ENCODE assay signal across 8 mouse cellular contexts in the genomic region with DNA sequence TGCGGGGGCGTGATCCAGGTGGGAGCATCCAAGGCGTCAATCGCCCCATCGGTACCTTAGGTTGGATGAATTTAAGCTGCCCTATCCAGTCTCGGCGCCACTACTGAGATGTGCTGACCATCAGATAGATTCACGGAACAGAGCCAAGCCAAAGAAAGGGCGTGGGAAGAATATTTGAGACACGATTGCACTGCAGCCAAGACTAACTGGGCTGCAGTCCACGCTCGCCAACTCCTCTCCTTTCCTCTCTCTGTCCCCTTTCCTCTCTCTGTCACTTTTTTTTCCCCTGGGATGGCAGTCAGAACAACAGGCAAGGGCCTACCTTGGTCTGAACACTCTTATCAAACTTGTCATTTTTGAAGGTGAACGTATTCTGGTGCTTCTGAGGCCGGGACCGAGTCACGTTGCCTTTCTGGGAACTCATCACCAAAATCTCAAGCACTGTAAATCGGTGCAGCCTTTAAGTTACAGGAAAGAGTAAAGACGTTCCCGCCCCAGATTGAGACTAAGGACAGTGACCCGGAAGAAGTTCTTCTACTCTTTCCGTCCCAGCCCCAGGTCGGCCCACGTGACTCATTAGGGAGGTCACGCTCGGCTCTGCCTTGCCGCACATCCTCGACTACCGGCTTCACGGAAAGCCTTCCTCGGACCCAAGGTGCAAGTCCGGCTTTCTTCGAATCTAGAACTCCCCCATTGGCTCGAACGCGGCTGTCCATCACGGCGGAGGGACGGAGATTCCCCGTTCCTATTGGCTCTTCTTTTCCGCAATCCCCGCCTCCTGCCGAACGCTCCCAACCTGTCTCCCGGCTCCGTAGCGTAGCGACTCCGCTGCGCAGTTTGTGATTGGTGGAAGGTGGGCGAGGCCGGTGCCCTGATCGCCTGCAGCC. TPM values are rescaled to one million over a fixed set of nuclear protein-coding genes. Genes with fewer than 3 reads are reported as not detected.
DNase-seq lines count a peak whose midpoint lies in the region; ATAC-seq lines count a peak whose summit lies in the region.

TSS of gene 1110059E24Rik (minus strand) at position 692 of the 887 bp plus-strand sequence.

- peak; percentile 98 for ATAC-seq in intestine, embryonic 14.5 days (replicated peaks; ENCODE audit: low FRiP score, low TSS enrichment, low read depth)

- no peaks in the 10 kb centered on the region for H3K27me3 ChIP-seq in intestine, embryonic 14.5 days (replicated peaks; ENCODE audit: control insufficient read depth, insufficient read depth, low read length)

- peaks cover 23% of the 10 kb centered on the region for H3K4me1 ChIP-seq in intestine, embryonic 14.5 days (replicated peaks; ENCODE audit: control insufficient read depth, insufficient read depth, low read length)

- peak within 1 kb of the TSS; percentile 96 for H3K4me3 ChIP-seq in intestine, embryonic 14.5 days (ENCODE audit: low read depth, low read length)

- peak within 1 kb of the TSS; percentile 91 for H3K9ac ChIP-seq in intestine, embryonic 14.5 days (ENCODE audit: low read length)

- DNase-seq in adrenal gland, adult 18-20 months (ENCODE audit: low spot score in 2 of 2): peak; percentile 89 to 91
- peak; percentile 97 for DNase-seq in embryo, embryonic 11 days
- DNase-seq in gastrocnemius, postnatal 25 days: peak; percentile 99
- peak; percentile 96 for DNase-seq in intestine, embryonic 14.5 days (ENCODE audit: low spot score)
- DNase-seq in left cerebral cortex, postnatal 14 days (ENCODE audit: low spot score in 2 of 2): peak; percentile 95 to 97
- peak; percentile 98 for DNase-seq in mesoderm, embryonic 11.5 days (ENCODE audit: low read depth, low spot score)
- peak; percentile 94 for DNase-seq in right cerebral cortex, postnatal 36 days (ENCODE audit: low spot score in 2 of 2)
- DNase-seq in yolk sac, embryonic 10.5 days (ENCODE audit: low spot score): peak; percentile 99

- H3K36me3 ChIP-seq in intestine, embryonic 14.5 days (ENCODE audit: control insufficient read depth, insufficient read depth, low read length): 0 out of 2 replicates have a peak, but pooled peaks cover 3% of the 10 kb centered on the region

- peak within 1 kb of the TSS; percentile 80 for H3K4me2 ChIP-seq in intestine, embryonic 14.5 days (ENCODE audit: low read length)

- intact Hi-C loops in left cerebral cortex, postnatal 14 days (cut with DNase I): loop anchor here (5.0 kb wide), 3 partner anchors 80 to 380 kb away; partner anchors contain the start of gene Zfand5

- WGBS in intestine, embryonic 14.5 days: 6% methylated on average over 52 of the region's 52 CpGs

- peak within 1 kb of the TSS; percentile 97 for H3K27ac ChIP-seq in intestine, embryonic 14.5 days (ENCODE audit: low read depth)

- H3K9me3 ChIP-seq in intestine, embryonic 14.5 days (ENCODE audit: control insufficient read depth, low read length): no peaks in the 10 kb centered on the region

RNA-seq across cellular contexts. Expression of gene 1110059E24Rik, which starts in this region (rescaled TPM):
- total RNA-seq in adrenal gland, adult 18-20 months (2021): 10 to 100 TPM; 20.8 TPM
- total RNA-seq in gastrocnemius, postnatal 25 days (2021): 1 to 10 TPM; 8.1 to 9.7 TPM
- polyA plus RNA-seq in intestine, embryonic 14.5 days (2014; fragmentation: Nextera tagmentation; extraction: Ambion mirVana): 66.1 and 68.5 TPM in 2 replicates
- 10 to 100 TPM; 19.8 to 22.6 TPM for total RNA-seq in left cerebral cortex, postnatal 14 days (2021)

Comparison
In these comparisons a context has a peak if more than half of its experiments do, and no peak if none do; other contexts are left out.
1. Peak in every context shown above with its lines: DNase-seq, ATAC-seq, H3K4me3 ChIP-seq and H3K27ac ChIP-seq.